Mouse (Mus musculus): ENCODE results near the gene Lekr1. TPM values are rescaled to one million over a fixed set of nuclear protein-coding genes. Genes with fewer than 3 reads are reported as not detected.

Gene Lekr1
- total RNA-seq (2023): 0.41 TPM

GRCm38 (mm10) chr3:65665977-65666766 lies at the start of gene Lekr1:
Lekr1 (plus strand) TSS chr3:65666228.

Other genes with a start within 250 kb of the Lekr1 start
- 32.5 TPM for gene Tiparp, start 137.8 kb upstream of the Lekr1 start, total RNA-seq (2023)